Mouse (Mus musculus) adrenal gland (tissue): Measurements from ENCODE around the gene Pnpla7.

Source experiments
- intact Hi-C: fragments of 180-260 bp; cut with DNase I; formaldehyde crosslinking; loops from one replicate; pipeline ENCODE4 v1.15.1; 2025

Gene Pnpla7

DNA sequence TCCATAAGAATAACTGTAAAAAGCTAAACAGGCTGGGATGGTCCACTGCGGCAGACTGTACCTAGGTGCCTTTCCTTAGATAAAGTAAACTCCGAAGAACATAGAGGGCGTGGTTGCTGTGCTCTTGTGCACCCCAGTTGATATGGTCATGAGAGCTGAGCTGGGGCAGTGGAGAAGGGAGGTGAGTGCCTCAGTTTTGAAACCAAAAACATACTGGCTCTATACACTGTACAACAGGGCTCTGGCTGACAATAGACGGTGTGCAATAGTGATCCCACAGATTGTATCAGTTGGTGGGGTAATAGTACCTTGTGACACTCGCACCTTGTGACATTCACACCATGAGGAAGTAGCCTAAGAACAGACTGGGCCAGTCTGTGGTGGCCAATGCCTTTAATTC, 1.1 kb downstream of the Pnpla7 start:
- intact Hi-C loops, result no loop called here

DNA sequence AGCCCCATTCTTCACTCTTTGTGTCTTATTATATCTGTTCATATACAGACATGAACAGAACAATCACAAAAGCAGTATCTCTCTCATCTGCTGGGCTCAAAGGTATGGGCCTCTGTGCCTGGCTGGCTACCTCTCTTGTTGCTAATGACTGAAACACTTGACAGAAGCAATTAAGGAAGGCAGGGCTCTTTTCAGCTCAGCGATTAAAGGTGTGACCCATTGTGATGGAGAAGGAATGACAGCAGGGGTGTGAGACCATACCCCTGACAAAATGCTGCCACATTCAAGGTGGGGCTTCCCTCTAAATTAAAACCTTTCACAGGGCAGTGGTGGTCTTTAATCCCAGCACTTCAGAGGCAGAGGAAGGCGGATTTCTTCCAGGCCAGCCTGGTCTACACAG, 11.9 kb downstream of the Pnpla7 start:
- intact Hi-C loops, result no loop called here

GRCm38 (mm10) chr2:24995332-24995731, 19.5 kb downstream of the Pnpla7 start:
- intact Hi-C loops, result loop anchor here (5.0 kb wide), 1 partner anchor 33 kb away; the partner anchor contains the start of gene Dph7

DNA sequence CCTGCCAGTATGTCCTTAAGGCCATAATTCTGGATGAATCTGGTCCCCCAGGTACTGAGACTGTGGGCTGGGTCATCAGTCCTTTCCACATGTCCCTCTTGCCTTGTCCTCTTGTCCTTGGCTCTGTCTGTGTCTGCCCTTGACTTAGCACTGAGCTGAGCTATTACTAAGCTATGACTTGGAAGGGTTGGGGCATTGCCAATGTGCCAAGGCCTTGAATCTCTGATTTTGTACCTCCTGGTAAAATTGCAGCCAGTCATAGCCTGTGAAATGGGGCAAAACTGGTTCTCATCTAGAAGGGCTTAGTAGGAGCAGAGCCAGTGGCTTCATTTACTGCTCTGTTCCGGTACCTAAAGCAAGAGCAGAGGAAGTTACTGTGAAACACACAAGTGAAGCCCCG, 20.6 kb downstream of the Pnpla7 start:
- intact Hi-C loops, result loop anchor here (5.0 kb wide), 1 partner anchor 34 kb away; the partner anchor contains the start of gene Dph7

DNA sequence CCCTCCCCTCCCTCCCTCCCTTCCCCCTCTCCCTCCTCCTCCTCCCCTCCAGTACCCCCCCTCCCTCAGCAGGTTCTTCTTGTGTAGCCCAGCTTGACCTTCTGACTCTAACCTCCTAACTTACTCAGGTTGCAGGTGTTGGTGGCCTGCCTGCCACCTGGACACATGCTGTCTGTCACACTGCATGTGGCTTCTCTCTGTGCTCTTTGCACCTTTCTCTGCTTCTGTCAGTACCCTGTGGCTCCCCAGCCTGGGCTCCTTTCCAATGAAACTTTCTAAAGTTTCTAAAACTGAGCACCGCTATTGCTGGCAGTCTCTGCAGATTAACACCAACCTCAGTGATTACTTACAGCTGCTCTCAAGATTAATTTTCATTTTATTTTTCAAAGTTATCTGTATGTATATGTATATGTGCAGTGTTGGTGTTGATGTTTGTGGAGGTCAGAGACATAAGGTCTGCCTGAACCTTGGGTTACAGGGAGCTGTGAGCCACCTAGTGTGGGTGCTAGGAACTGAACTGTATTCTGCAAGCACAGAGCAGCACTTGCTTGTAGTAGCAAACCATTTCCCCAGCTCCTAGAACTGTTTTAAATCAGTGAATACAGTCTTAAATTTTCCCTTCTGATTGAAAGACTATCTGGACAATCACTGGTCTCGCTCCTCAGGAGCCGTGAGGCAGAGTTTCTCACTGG, 24.9 kb downstream of the Pnpla7 start:
- intact Hi-C loops, result no loop called here

- intact Hi-C loops, result no loop called here
These were observed 28.3 kb downstream of the Pnpla7 start for GRCm38 (mm10) chr2:25003946-25004786.

DNA sequence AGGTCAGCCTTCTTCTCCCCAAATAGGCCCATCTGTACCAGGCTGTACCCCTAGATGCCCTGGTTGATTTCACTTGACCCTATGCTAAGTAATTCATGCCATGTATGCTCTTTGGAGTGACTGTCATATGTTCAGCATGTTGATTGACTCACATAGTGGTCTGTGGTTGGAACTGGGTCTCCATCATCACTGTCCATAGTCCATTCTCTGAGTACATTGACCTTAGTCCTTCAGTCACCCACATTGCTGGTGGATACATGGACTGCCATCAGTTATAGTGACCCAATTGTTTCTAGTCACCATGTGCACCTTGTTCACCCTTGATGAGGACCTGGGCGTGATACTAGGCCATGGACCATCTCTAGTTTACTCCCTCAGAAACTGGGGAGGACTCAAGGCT, 30.9 kb downstream of the Pnpla7 start:
- intact Hi-C loops, result no loop called here

- intact Hi-C loops, result no loop called here
These were observed 32.4 kb downstream of the Pnpla7 start for GRCm38 (mm10) chr2:25008250-25008649.

DNA sequence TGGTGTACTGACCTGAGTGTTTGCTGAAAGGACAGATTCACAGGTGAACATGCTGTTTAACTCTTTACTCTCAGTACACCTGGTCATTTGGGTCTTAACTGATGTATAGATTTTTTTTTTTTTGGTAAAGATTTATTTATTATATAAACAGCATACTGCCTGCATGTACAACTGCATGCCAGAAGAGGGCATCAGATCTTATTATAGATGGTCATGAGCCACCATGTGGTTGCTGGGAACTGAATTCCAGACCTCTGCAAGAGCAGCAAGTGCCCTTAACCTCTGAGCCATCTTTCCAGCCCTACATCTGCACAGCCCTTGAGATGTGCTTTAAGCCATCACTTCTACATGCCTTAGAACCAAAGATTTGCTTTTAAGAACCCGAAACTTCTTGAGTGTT, 46.8 kb downstream of the Pnpla7 start:
- intact Hi-C loops, result no loop called here

DNA sequence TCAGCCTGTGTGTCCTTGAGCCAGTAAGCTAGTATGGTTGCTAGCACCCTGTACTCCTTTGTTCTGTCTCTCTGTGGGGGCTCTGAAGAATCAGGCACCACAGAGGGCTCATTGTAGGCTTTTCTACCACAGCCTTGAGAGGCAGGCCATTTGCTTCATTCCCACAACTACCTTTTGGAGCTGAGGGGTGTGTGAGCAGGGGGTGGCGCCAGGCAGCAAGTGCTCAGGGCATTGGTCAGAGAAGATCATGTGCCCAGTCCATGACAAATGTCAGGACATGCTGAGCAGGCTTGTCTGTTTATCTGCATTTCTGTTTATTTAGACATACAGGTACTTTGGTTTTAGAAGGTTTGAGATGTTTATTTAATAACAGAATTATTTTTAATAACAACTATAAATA, 49.3 kb downstream of the Pnpla7 start:
- intact Hi-C loops, result no loop called here

DNA sequence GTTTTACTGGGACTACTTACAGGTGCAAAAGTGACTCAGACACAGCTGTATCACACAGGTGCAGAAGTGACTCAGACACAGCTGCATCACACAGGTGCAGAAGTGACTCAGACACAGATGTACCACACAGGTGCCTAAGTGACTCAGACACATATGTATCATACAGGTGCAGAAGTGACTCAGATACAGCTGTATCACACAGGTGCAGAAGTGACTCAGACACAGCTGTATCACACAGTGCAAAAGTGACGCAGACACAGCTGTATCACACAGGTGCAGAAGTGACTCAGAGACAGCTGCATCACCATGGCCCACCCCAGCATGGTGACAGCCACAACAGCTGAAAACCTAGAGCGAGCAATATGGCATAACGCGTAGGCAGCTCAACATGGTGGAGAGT, 59.2 kb downstream of the Pnpla7 start:
- intact Hi-C loops, result no loop called here

- intact Hi-C loops, result no loop called here
These were observed 64.3 kb downstream of the Pnpla7 start for GRCm38 (mm10) chr2:25040089-25040488.

DNA sequence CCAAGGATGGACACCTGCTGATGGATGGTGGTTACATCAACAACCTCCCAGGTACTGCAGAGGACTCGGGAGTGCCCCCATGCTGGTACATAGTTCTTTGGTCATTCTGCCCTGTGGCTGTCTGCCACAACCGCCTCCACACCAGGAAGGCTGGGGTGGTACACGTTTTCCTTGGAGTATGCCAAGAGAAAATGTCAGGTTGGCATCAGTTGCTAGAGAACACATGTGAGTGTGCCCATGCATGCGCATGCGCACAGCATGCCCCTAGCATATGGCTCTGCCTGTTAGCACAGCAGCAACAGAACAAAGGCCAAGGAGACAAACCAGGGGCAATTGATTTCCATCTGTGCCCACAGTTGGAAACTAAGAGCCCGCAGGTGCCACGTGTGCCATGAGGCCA, 75.1 kb downstream of the Pnpla7 start:
- intact Hi-C loops, result no loop called here

DNA sequence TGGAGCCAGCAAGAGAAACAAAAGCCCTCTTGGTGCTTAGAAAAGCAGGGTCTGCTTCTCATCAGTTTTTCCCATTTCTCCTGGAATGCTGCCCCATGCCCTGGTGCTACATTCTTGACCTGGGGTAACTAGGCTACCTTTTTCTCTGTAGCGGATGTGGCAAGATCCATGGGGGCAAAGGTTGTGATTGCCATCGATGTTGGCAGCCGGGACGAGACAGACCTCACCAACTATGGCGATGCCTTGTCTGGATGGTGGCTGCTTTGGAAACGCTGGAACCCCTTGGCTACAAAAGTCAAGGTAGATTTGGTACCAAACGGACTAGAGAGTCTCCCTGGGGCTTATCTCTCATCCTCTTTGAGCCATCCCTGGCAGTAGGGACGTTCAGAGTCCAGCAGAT, 75.6 kb downstream of the Pnpla7 start:
- intact Hi-C loops, result no loop called here

DNA sequence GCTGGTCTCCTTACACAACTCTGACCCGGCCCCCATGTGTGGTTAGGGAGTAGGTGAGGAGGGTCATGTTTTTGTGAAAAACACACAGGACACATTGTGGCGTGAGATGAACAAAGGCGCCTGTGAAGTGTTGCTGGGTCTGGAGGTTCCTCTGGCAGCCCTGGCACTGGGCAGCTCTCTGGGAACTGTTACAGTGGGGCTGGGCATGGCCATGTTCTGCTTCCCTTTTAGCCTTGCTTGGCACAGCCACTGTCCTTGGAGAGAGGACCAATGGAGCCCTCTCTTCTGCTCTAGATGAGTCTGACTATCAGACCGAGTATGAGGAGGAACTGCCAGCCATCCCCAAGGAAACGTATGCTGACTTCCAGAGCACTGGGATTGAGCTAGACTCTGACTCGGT, 77.3 kb downstream of the Pnpla7 start:
- intact Hi-C loops, result no loop called here

GRCm38 (mm10) chr2:25054221-25055067, 78.6 kb downstream of the Pnpla7 start, which contains the start of gene Nsmf:
Gene Nsmf (plus strand): TSS chr2:25054355.
- intact Hi-C loops, result no loop called here

DNA sequence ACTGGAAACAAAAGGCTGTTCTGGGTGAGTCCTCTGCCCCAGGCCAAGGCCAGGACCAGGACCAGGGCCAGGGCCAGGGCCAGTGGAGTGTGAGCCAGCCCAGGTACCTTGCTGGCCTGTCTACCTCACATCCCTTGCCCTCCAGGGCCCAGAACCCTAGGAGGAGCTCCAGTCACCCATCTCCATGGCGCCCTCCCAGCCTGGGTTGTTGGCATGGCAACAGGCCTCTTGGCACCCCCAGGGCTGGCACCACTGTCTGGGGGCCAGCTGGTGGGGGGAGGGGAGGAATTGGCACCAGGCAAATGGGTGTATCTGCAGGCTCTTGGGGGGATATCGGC, 79.2 kb downstream of the Pnpla7 start:
- intact Hi-C loops, result no loop called here

- intact Hi-C loops, result no loop called here
These were observed 79.7 kb downstream of the Pnpla7 start for GRCm38 (mm10) chr2:25055409-25056155.

DNA sequence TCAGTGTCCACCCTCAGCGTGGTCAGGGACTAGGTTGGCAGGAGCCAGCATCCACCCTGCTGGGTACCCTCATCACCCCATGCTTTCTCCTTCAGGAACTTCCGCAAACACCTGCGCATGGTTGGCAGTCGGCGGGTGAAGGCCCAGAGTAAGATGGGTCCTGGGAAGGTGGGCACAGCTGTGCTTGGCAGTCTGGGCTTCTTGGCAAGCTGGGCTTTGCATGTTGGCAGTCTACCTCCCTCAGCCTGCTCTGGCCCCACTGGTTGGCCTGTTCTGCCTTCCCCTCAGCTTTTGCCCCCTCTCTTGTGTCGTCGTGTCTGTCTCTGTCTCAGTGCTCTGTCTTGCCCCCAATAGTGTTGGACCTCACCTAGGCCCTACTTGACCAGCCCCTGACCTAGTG, 83.1 kb downstream of the Pnpla7 start:
- intact Hi-C loops, result no loop called here

- intact Hi-C loops, result no loop called here
These were observed 87.7 kb downstream of the Pnpla7 start for GRCm38 (mm10) chr2:25063523-25063922.

DNA sequence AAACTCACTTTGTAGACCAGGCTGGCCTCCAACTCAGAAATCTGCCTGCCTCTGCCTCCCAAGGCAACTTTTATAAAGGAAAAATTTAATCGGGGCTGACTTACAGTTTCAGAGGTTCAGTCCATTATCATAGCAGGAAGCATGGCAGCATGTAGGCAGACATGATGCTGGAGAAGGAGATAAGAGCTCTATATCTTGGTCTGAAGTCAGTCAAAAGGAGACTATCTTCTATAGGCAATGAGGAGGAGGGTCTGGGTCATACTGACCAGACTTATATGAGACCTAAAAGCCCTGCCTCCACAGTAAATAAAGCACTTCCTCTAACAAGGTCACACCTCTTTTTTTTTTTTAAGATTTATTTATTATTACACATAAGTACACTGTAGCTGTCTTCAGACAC, 88.5 kb downstream of the Pnpla7 start:
- intact Hi-C loops, result no loop called here
